Mouse (Mus musculus): ENCODE measurements at regions not wholly inside any gene's neighbourhood (a gene's known extent, or its start where the extent isn't known, plus 50 kb on each side); places are given as distances from the start of the nearest gene placed in this dataset.

- Histone ChIP-seq H3K36me3 (ENCODE audit: control insufficient read depth, insufficient read depth, low read length) (no peaks in the 10 kb centered on the region), H3K9ac (ENCODE audit: low read depth, low read length) (no peak overlapping the region), H3K4me1 (ENCODE audit: control insufficient read depth, insufficient read depth, low read length) (peaks cover 14% of the 10 kb centered on the region; the same call in 1 of the 2 replicates), H3K27ac (replicated peaks; ENCODE audit: low read depth, low read length) (no peak overlapping the region), H3K27me3 (replicated peaks; ENCODE audit: control insufficient read depth, insufficient read depth, low read length) (no peaks in the 10 kb centered on the region), H3K9me3 (ENCODE audit: control insufficient read depth, low read length) (no peaks in the 10 kb centered on the region), H3K4me3 (ENCODE audit: low read depth, low read length) (0 out of 2 replicates have a peak overlapping the region, but pooled peaks have one; percentile 13), H3K4me2 (ENCODE audit: low read depth, low read length) (peak overlapping the region; percentile 52)
- DNase-seq (ENCODE audit: low spot score) (no peak), ATAC-seq (ENCODE audit: low read depth) (peak; percentile 61; the same call in 1 of the 2 replicates)
- WGBS: 23% methylated on average over 16 of the region's 16 CpGs
These were observed 109.4 kb downstream of the Irs2 start for GRCm38 (mm10) chr8:10898562-10899527.

GRCm38 (mm10) chr8:10897573-10897972 lies 110.7 kb downstream of the Irs2 start:
- ATAC-seq (ENCODE audit: low read depth) (no peak), DNase-seq (ENCODE audit: low spot score) (no peak)
- Histone ChIP-seq H3K4me3 (ENCODE audit: low read depth, low read length) (no peak overlapping the region), H3K4me1 (ENCODE audit: control insufficient read depth, insufficient read depth, low read length) (peaks cover 14% of the 10 kb centered on the region; the same call in 1 of the 2 replicates), H3K4me2 (ENCODE audit: low read depth, low read length) (no peak overlapping the region), H3K36me3 (ENCODE audit: control insufficient read depth, insufficient read depth, low read length) (no peaks in the 10 kb centered on the region), H3K27me3 (replicated peaks; ENCODE audit: control insufficient read depth, insufficient read depth, low read length) (no peaks in the 10 kb centered on the region), H3K9me3 (ENCODE audit: control insufficient read depth, low read length) (no peaks in the 10 kb centered on the region), H3K9ac (ENCODE audit: low read depth, low read length) (no peak overlapping the region), H3K27ac (replicated peaks; ENCODE audit: low read depth, low read length) (no peak overlapping the region)
- 70% methylated on average over 7 of the region's 7 CpGs for WGBS

- Histone ChIP-seq H3K27me3 (replicated peaks; ENCODE audit: control insufficient read depth, insufficient read depth, low read length) (no peaks in the 10 kb centered on the region), H3K4me2 (ENCODE audit: low read depth, low read length) (no peak overlapping the region), H3K9ac (ENCODE audit: low read depth, low read length) (no peak overlapping the region), H3K36me3 (ENCODE audit: control insufficient read depth, insufficient read depth, low read length) (no peaks in the 10 kb centered on the region), H3K4me3 (ENCODE audit: low read depth, low read length) (no peak overlapping the region), H3K4me1 (ENCODE audit: control insufficient read depth, insufficient read depth, low read length) (peaks cover 13% of the 10 kb centered on the region; the same call in 1 of the 2 replicates), H3K27ac (replicated peaks; ENCODE audit: low read depth, low read length) (no peak overlapping the region), H3K9me3 (ENCODE audit: control insufficient read depth, low read length) (no peaks in the 10 kb centered on the region)
- DNase-seq (ENCODE audit: low spot score): no peak
- no peak for ATAC-seq (ENCODE audit: low read depth)
- 76% methylated on average over 2 of the region's 2 CpGs for WGBS
These were observed 113.1 kb downstream of the Irs2 start for GRCm38 (mm10) chr8:10895178-10895577.

DNA sequence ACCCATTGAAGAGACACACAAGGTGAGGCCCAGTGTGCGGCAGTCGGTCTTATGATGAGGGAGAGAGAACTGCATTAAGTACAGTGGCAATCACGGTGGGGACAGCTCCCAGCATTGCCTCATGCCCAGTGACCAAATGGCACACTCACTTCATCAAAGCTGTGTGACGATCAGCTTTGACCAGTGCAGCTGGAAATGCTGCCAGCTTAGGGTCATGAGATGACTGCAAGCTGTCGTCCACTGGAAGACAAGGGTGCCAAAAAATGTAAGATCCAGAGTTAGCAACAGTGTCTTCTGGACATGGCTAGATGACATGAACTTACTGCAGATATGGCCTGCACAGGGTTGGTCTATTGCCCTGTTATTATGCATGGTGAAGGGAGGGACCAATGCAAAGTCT lies 114.0 kb downstream of the Irs2 start:
- H3K9ac ChIP-seq (ENCODE audit: low read depth, low read length): no peak overlapping the region
- no peak overlapping the region for H3K4me2 ChIP-seq (ENCODE audit: low read depth, low read length)
- H3K4me3 ChIP-seq (ENCODE audit: low read depth, low read length): no peak overlapping the region
- no peak for DNase-seq (ENCODE audit: low spot score)
- no peak overlapping the region for H3K27ac ChIP-seq (replicated peaks; ENCODE audit: low read depth, low read length)
- H3K27me3 ChIP-seq (replicated peaks; ENCODE audit: control insufficient read depth, insufficient read depth, low read length): no peaks in the 10 kb centered on the region
- 0 out of 2 replicates have a peak, but pooled peaks cover 4% of the 10 kb centered on the region for H3K4me1 ChIP-seq (ENCODE audit: control insufficient read depth, insufficient read depth, low read length)
- no peaks in the 10 kb centered on the region for H3K36me3 ChIP-seq (ENCODE audit: control insufficient read depth, insufficient read depth, low read length)
- H3K9me3 ChIP-seq (ENCODE audit: control insufficient read depth, low read length): no peaks in the 10 kb centered on the region
- 73% methylated on average over 5 of the region's 5 CpGs for WGBS
- no peak for ATAC-seq (ENCODE audit: low read depth)

DNA sequence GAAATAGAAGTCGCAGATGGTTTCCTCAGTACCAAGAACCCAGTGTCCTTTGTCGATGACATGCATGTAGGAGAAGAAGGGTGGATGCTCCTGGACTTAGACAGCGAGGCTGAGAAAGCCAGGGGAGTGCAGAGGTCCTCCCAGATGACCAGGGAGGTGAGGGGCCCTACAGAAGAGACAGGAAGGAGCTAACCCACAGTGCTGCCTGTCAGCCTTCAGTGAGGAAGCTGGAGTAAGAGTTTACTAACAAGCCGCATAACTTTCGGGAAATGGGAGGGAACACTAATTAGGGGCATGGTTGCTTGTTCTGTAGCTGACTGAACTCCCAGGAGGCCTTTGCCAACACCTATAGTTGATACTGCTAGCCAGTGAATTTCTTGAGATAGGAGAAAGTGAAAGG lies 114.5 kb downstream of the Irs2 start:
- Histone ChIP-seq H3K9ac (ENCODE audit: low read depth, low read length) (no peak overlapping the region), H3K36me3 (ENCODE audit: control insufficient read depth, insufficient read depth, low read length) (no peaks in the 10 kb centered on the region), H3K4me3 (ENCODE audit: low read depth, low read length) (no peak overlapping the region), H3K27ac (replicated peaks; ENCODE audit: low read depth, low read length) (no peak overlapping the region), H3K27me3 (replicated peaks; ENCODE audit: control insufficient read depth, insufficient read depth, low read length) (no peaks in the 10 kb centered on the region), H3K9me3 (ENCODE audit: control insufficient read depth, low read length) (no peaks in the 10 kb centered on the region), H3K4me2 (ENCODE audit: low read depth, low read length) (no peak overlapping the region), H3K4me1 (ENCODE audit: control insufficient read depth, insufficient read depth, low read length) (no peaks in the 10 kb centered on the region)
- WGBS: 74% methylated on average over 5 of the region's 5 CpGs
- DNase-seq (ENCODE audit: low spot score) (no peak), ATAC-seq (ENCODE audit: low read depth) (no peak)

DNA sequence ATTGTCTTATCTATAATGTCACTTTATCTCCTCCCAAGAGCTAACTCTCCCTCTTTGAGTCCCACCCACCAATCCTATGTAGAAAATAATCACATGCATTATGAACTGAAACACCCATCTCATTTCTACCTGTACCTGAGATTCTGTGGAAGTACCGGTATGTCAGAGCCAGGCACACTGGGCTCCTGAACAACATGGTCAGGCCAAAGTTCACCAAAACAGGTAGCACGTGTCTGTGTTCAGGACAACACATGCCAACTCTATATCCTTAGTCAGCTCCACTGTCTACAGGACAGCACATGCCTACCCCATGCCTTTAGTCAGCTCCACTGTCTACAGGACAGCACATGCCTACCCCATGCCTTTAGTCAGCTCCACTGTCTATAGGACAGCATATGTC lies 116.4 kb downstream of the Irs2 start:
- 97% methylated on average over 2 of the region's 2 CpGs for WGBS
- Histone ChIP-seq H3K4me3 (ENCODE audit: low read depth, low read length) (no peak overlapping the region), H3K9me3 (ENCODE audit: control insufficient read depth, low read length) (no peaks in the 10 kb centered on the region), H3K4me1 (ENCODE audit: control insufficient read depth, insufficient read depth, low read length) (no peaks in the 10 kb centered on the region), H3K27me3 (replicated peaks; ENCODE audit: control insufficient read depth, insufficient read depth, low read length) (no peaks in the 10 kb centered on the region), H3K27ac (replicated peaks; ENCODE audit: low read depth, low read length) (no peak overlapping the region), H3K4me2 (ENCODE audit: low read depth, low read length) (no peak overlapping the region), H3K9ac (ENCODE audit: low read depth, low read length) (no peak overlapping the region), H3K36me3 (ENCODE audit: control insufficient read depth, insufficient read depth, low read length) (no peaks in the 10 kb centered on the region)
- DNase-seq (ENCODE audit: low spot score): no peak
- no peak for ATAC-seq (ENCODE audit: low read depth)

DNA sequence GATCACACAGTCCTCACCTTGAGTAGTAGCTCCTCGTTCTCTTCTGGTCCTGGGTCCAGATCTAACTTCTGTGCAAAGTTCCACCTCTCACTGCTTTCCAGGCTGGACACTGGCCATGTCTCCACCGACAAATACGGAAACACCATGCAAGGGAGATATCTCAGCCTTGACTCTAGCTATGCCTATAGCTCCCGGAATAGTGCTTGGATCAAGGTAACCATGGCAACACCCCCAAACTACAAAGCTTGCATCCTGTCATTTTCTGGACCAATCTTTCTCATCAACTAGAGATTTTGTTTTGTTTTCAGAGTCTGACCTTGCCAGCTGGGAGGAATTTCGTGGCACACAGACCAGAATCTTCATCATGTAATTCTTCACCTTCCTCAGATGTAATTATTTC lies 116.8 kb downstream of the Irs2 start:
- Histone ChIP-seq H3K4me1 (ENCODE audit: control insufficient read depth, insufficient read depth, low read length) (no peaks in the 10 kb centered on the region), H3K4me2 (ENCODE audit: low read depth, low read length) (no peak overlapping the region), H3K4me3 (ENCODE audit: low read depth, low read length) (no peak overlapping the region), H3K9ac (ENCODE audit: low read depth, low read length) (no peak overlapping the region), H3K27me3 (replicated peaks; ENCODE audit: control insufficient read depth, insufficient read depth, low read length) (no peaks in the 10 kb centered on the region), H3K27ac (replicated peaks; ENCODE audit: low read depth, low read length) (no peak overlapping the region), H3K9me3 (ENCODE audit: control insufficient read depth, low read length) (no peaks in the 10 kb centered on the region), H3K36me3 (ENCODE audit: control insufficient read depth, insufficient read depth, low read length) (no peaks in the 10 kb centered on the region)
- DNase-seq (ENCODE audit: low spot score) (no peak), ATAC-seq (ENCODE audit: low read depth) (no peak)
- WGBS: 86% methylated on average over 5 of the region's 5 CpGs

GRCm38 (mm10) chr8:10885452-10885851 lies 122.8 kb downstream of the Irs2 start:
- H3K4me2 ChIP-seq (ENCODE audit: low read depth, low read length): no peak overlapping the region
- WGBS: 91% methylated on average over 3 of the region's 3 CpGs
- ATAC-seq (ENCODE audit: low read depth): no peak
- no peaks in the 10 kb centered on the region for H3K36me3 ChIP-seq (ENCODE audit: control insufficient read depth, insufficient read depth, low read length)
- H3K9me3 ChIP-seq (ENCODE audit: control insufficient read depth, low read length): no peaks in the 10 kb centered on the region
- no peak for DNase-seq (ENCODE audit: low spot score)
- no peaks in the 10 kb centered on the region for H3K4me1 ChIP-seq (ENCODE audit: control insufficient read depth, insufficient read depth, low read length)
- no peaks in the 10 kb centered on the region for H3K27me3 ChIP-seq (replicated peaks; ENCODE audit: control insufficient read depth, insufficient read depth, low read length)
- no peak overlapping the region for H3K9ac ChIP-seq (ENCODE audit: low read depth, low read length)
- H3K4me3 ChIP-seq (ENCODE audit: low read depth, low read length): no peak overlapping the region
- H3K27ac ChIP-seq (replicated peaks; ENCODE audit: low read depth, low read length): no peak overlapping the region

DNA sequence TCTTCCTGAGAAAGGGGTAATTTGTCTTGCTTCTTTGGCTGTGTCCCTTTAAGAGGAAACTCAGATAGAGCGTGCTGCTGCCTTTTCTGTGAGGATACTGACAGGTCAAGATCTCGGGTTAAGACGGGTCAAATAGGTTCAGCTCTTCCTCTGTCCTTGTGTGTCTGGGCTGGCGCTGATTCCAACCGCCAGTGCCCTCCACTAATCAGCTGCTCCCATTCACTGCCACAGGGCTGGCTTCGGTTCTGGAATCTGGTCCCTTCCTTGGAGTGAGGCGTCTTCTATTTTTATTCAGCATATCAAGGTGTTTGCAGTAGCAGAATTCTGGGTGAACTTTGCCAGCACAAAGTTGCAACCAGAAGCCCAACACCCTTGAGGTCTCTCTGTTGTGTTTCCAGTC lies 124.8 kb downstream of the Irs2 start:
- ATAC-seq (ENCODE audit: low read depth) (no peak), DNase-seq (ENCODE audit: low spot score) (no peak)
- H3K36me3 ChIP-seq (ENCODE audit: control insufficient read depth, insufficient read depth, low read length): no peaks in the 10 kb centered on the region
- no peak overlapping the region for H3K4me2 ChIP-seq (ENCODE audit: low read depth, low read length)
- H3K27ac ChIP-seq (replicated peaks; ENCODE audit: low read depth, low read length): no peak overlapping the region
- no peak overlapping the region for H3K4me3 ChIP-seq (ENCODE audit: low read depth, low read length)
- no peaks in the 10 kb centered on the region for H3K4me1 ChIP-seq (ENCODE audit: control insufficient read depth, insufficient read depth, low read length)
- H3K27me3 ChIP-seq (replicated peaks; ENCODE audit: control insufficient read depth, insufficient read depth, low read length): no peaks in the 10 kb centered on the region
- WGBS: 53% methylated on average over 7 of the region's 7 CpGs
- H3K9me3 ChIP-seq (ENCODE audit: control insufficient read depth, low read length): no peaks in the 10 kb centered on the region
- H3K9ac ChIP-seq (ENCODE audit: low read depth, low read length): no peak overlapping the region
